Mouse (Mus musculus): ENCODE data around the gene Cdk5rap3. TPM values are rescaled to one million over a fixed set of nuclear protein-coding genes. Genes with fewer than 3 reads are reported as not detected.
A peak's percentile ranks its signal among the peaks of the same experiment; 100 is the strongest.

Cdk5rap3 gene
- polyA plus RNA-seq, 1 experiment from 2014 or later = 38.8 TPM

- WGBS (ENCODE audit: insufficient replicate concordance) = 20% methylated on average over 5 of the region's 5 CpGs
- Histone ChIP-seq H3K36me3 (ENCODE audit: control insufficient read depth, insufficient read depth) (no peaks in the 10 kb centered on the region), H3K4me2 (ENCODE audit: low read depth, low read length) (peak overlapping the region; percentile 26; the same call in 1 of the 2 replicates), H3K9me3 (replicated peaks; ENCODE audit: control insufficient read depth, low read length) (no peaks in the 10 kb centered on the region), H3K4me3 (ENCODE audit: low read depth, low read length) (no peak overlapping the region), H3K4me1 (ENCODE audit: control insufficient read depth, low read depth, low read length) (peaks cover 73% of the 10 kb centered on the region), H3K27ac (ENCODE audit: low read length) (peak overlapping the region; percentile 96), H3K9ac (ENCODE audit: low read depth, low read length) (peak overlapping the region; percentile 30; the same call in 1 of the 2 replicates), H3K27me3 (ENCODE audit: control insufficient read depth, insufficient read depth, low read depth, low read length) (no peaks in the 10 kb centered on the region)
- ATAC-seq (ENCODE audit: low read depth) = peak; percentile 88
These were observed 10.3 kb upstream of the Cdk5rap3 start for GRCm38 (mm10) chr11:96926587-96926986.

GRCm38 (mm10) chr11:96925469-96926148 is 9.3 kb upstream of the Cdk5rap3 start:
- no peaks in the 10 kb centered on the region for H3K9me3 ChIP-seq (replicated peaks; ENCODE audit: control insufficient read depth, low read length)
- peak; percentile 62 for ATAC-seq (ENCODE audit: low read depth)
- H3K9ac ChIP-seq (ENCODE audit: low read depth, low read length) = peak overlapping the region; percentile 52
- H3K27ac ChIP-seq (ENCODE audit: low read length) = peak overlapping the region; percentile 96
- 54% methylated on average over 12 of the region's 12 CpGs for WGBS (ENCODE audit: insufficient replicate concordance)
- H3K4me3 ChIP-seq (ENCODE audit: low read depth, low read length) = no peak overlapping the region
- peak overlapping the region; percentile 26 for H3K4me2 ChIP-seq (ENCODE audit: low read depth, low read length)
- peaks cover 65% of the 10 kb centered on the region for H3K4me1 ChIP-seq (ENCODE audit: control insufficient read depth, low read depth, low read length)
- no peaks in the 10 kb centered on the region for H3K36me3 ChIP-seq (ENCODE audit: control insufficient read depth, insufficient read depth)
- H3K27me3 ChIP-seq (ENCODE audit: control insufficient read depth, insufficient read depth, low read depth, low read length) = no peaks in the 10 kb centered on the region

- no peak for ATAC-seq (ENCODE audit: low read depth)
- peak overlapping the region; percentile 52 for H3K9ac ChIP-seq (ENCODE audit: low read depth, low read length)
- H3K27me3 ChIP-seq (ENCODE audit: control insufficient read depth, insufficient read depth, low read depth, low read length) = no peaks in the 10 kb centered on the region
- H3K27ac ChIP-seq (ENCODE audit: low read length) = peak overlapping the region; percentile 96
- no peaks in the 10 kb centered on the region for H3K36me3 ChIP-seq (ENCODE audit: control insufficient read depth, insufficient read depth)
- H3K4me3 ChIP-seq (ENCODE audit: low read depth, low read length) = no peak overlapping the region
- peaks cover 60% of the 10 kb centered on the region for H3K4me1 ChIP-seq (ENCODE audit: control insufficient read depth, low read depth, low read length)
- peak overlapping the region; percentile 18; the same call in 1 of the 2 replicates for H3K4me2 ChIP-seq (ENCODE audit: low read depth, low read length)
- 27% methylated on average over 11 of the region's 11 CpGs for WGBS (ENCODE audit: insufficient replicate concordance)
- H3K9me3 ChIP-seq (replicated peaks; ENCODE audit: control insufficient read depth, low read length) = no peaks in the 10 kb centered on the region
These were observed 8.6 kb upstream of the Cdk5rap3 start for GRCm38 (mm10) chr11:96924861-96925260.

- Histone ChIP-seq H3K36me3 (ENCODE audit: control insufficient read depth, insufficient read depth) (no peaks in the 10 kb centered on the region), H3K4me3 (ENCODE audit: low read depth, low read length) (no peak overlapping the region), H3K4me1 (ENCODE audit: control insufficient read depth, low read depth, low read length) (peaks cover 47% of the 10 kb centered on the region), H3K27me3 (ENCODE audit: control insufficient read depth, insufficient read depth, low read depth, low read length) (no peaks in the 10 kb centered on the region), H3K4me2 (ENCODE audit: low read depth, low read length) (no peak overlapping the region; the same call in 1 of the 2 replicates), H3K27ac (ENCODE audit: low read length) (peak overlapping the region; percentile 93), H3K9me3 (replicated peaks; ENCODE audit: control insufficient read depth, low read length) (no peaks in the 10 kb centered on the region), H3K9ac (ENCODE audit: low read depth, low read length) (peak overlapping the region; percentile 1)
- WGBS (ENCODE audit: insufficient replicate concordance) = 33% methylated on average over 6 of the region's 6 CpGs
- no peak for ATAC-seq (ENCODE audit: low read depth)
These were observed 2.7 kb upstream of the Cdk5rap3 start for GRCm38 (mm10) chr11:96919003-96919402.

GRCm38 (mm10) chr11:96917415-96917814 is 1.1 kb upstream of the Cdk5rap3 start:
- Histone ChIP-seq H3K4me3 (ENCODE audit: low read depth, low read length) (peak overlapping the region; percentile 47), H3K9ac (ENCODE audit: low read depth, low read length) (peak overlapping the region; percentile 64), H3K27ac (ENCODE audit: low read length) (peak overlapping the region; percentile 93), H3K4me1 (ENCODE audit: control insufficient read depth, low read depth, low read length) (peaks cover 47% of the 10 kb centered on the region), H3K36me3 (ENCODE audit: control insufficient read depth, insufficient read depth) (no peaks in the 10 kb centered on the region; the same call in 1 of the 2 replicates), H3K27me3 (ENCODE audit: control insufficient read depth, insufficient read depth, low read depth, low read length) (no peaks in the 10 kb centered on the region), H3K9me3 (replicated peaks; ENCODE audit: control insufficient read depth, low read length) (no peaks in the 10 kb centered on the region), H3K4me2 (ENCODE audit: low read depth, low read length) (peak overlapping the region; percentile 74)
- WGBS (ENCODE audit: insufficient replicate concordance) = 22% methylated on average over 6 of the region's 6 CpGs
- peak; percentile 81 for ATAC-seq (ENCODE audit: low read depth)

- H3K9me3 ChIP-seq (replicated peaks; ENCODE audit: control insufficient read depth, low read length) = no peaks in the 10 kb centered on the region
- 19% methylated on average over 12 of the region's 13 CpGs for WGBS (ENCODE audit: insufficient replicate concordance)
- peaks cover 47% of the 10 kb centered on the region for H3K4me1 ChIP-seq (ENCODE audit: control insufficient read depth, low read depth, low read length)
- H3K9ac ChIP-seq (ENCODE audit: low read depth, low read length) = peak overlapping the region; percentile 64
- H3K27ac ChIP-seq (ENCODE audit: low read length) = peak overlapping the region; percentile 93
- H3K4me3 ChIP-seq (ENCODE audit: low read depth, low read length) = peak overlapping the region; percentile 47
- H3K27me3 ChIP-seq (ENCODE audit: control insufficient read depth, insufficient read depth, low read depth, low read length) = no peaks in the 10 kb centered on the region
- no peak for ATAC-seq (ENCODE audit: low read depth)
- H3K36me3 ChIP-seq (ENCODE audit: control insufficient read depth, insufficient read depth) = no peaks in the 10 kb centered on the region; the same call in 1 of the 2 replicates
- peak overlapping the region; percentile 74 for H3K4me2 ChIP-seq (ENCODE audit: low read depth, low read length)
These were observed 645 bp upstream of the Cdk5rap3 start for GRCm38 (mm10) chr11:96916885-96917396.

GRCm38 (mm10) chr11:96912682-96913081 is 3.6 kb downstream of the Cdk5rap3 start:
- Histone ChIP-seq H3K4me1 (ENCODE audit: control insufficient read depth, low read depth, low read length) (peaks cover 25% of the 10 kb centered on the region), H3K4me2 (ENCODE audit: low read depth, low read length) (no peak overlapping the region), H3K9ac (ENCODE audit: low read depth, low read length) (no peak overlapping the region), H3K27ac (ENCODE audit: low read length) (no peak overlapping the region), H3K4me3 (ENCODE audit: low read depth, low read length) (no peak overlapping the region), H3K27me3 (ENCODE audit: control insufficient read depth, insufficient read depth, low read depth, low read length) (no peaks in the 10 kb centered on the region), H3K36me3 (ENCODE audit: control insufficient read depth, insufficient read depth) (peaks cover 8% of the 10 kb centered on the region), H3K9me3 (replicated peaks; ENCODE audit: control insufficient read depth, low read length) (no peaks in the 10 kb centered on the region)
- WGBS (ENCODE audit: insufficient replicate concordance) = 48% methylated on average over 11 of the region's 11 CpGs
- no peak for ATAC-seq (ENCODE audit: low read depth)

GRCm38 (mm10) chr11:96910003-96910402 is 6.3 kb downstream of the Cdk5rap3 start:
- 32% methylated on average over 7 of the region's 7 CpGs for WGBS (ENCODE audit: insufficient replicate concordance)
- peaks cover 10% of the 10 kb centered on the region for H3K36me3 ChIP-seq (ENCODE audit: control insufficient read depth, insufficient read depth)

GRCm38 (mm10) chr11:96908594-96908993 is 7.7 kb downstream of the Cdk5rap3 start:
- H3K4me2 ChIP-seq (ENCODE audit: low read depth, low read length) = no peak overlapping the region
- 81% methylated on average over 12 of the region's 12 CpGs for WGBS (ENCODE audit: insufficient replicate concordance)
- no peak overlapping the region for H3K9ac ChIP-seq (ENCODE audit: low read depth, low read length)
- H3K4me3 ChIP-seq (ENCODE audit: low read depth, low read length) = no peak overlapping the region
- peaks cover 10% of the 10 kb centered on the region for H3K36me3 ChIP-seq (ENCODE audit: control insufficient read depth, insufficient read depth)
- H3K4me1 ChIP-seq (ENCODE audit: control insufficient read depth, low read depth, low read length) = peaks cover 2% of the 10 kb centered on the region
- ATAC-seq (ENCODE audit: low read depth) = no peak
- no peak overlapping the region for H3K27ac ChIP-seq (ENCODE audit: low read length)
- H3K27me3 ChIP-seq (ENCODE audit: control insufficient read depth, insufficient read depth, low read depth, low read length) = no peaks in the 10 kb centered on the region
- no peaks in the 10 kb centered on the region for H3K9me3 ChIP-seq (replicated peaks; ENCODE audit: control insufficient read depth, low read length)

More at GRCm38 (mm10) chr11:96910003-96910402, 6.3 kb downstream of the Cdk5rap3 start:
- Histone ChIP-seq H3K4me3 (ENCODE audit: low read depth, low read length) (no peak overlapping the region), H3K9ac (ENCODE audit: low read depth, low read length) (no peak overlapping the region), H3K27me3 (ENCODE audit: control insufficient read depth, insufficient read depth, low read depth, low read length) (no peaks in the 10 kb centered on the region), H3K4me1 (ENCODE audit: control insufficient read depth, low read depth, low read length) (peaks cover 6% of the 10 kb centered on the region), H3K9me3 (replicated peaks; ENCODE audit: control insufficient read depth, low read length) (no peaks in the 10 kb centered on the region), H3K4me2 (ENCODE audit: low read depth, low read length) (no peak overlapping the region), H3K27ac (ENCODE audit: low read length) (no peak overlapping the region)
- ATAC-seq (ENCODE audit: low read depth) = no peak
